Mouse (Mus musculus) right cerebral cortex, adult 18-20 months (tissue): ENCODE results near the gene Sptbn1.

Source experiments
- DNase-seq: peaks from one replicate; pipeline ENCODE4 v3.0.0; 2022; ENCODE audit warnings: mixed read lengths

The Sptbn1 gene

DNA sequence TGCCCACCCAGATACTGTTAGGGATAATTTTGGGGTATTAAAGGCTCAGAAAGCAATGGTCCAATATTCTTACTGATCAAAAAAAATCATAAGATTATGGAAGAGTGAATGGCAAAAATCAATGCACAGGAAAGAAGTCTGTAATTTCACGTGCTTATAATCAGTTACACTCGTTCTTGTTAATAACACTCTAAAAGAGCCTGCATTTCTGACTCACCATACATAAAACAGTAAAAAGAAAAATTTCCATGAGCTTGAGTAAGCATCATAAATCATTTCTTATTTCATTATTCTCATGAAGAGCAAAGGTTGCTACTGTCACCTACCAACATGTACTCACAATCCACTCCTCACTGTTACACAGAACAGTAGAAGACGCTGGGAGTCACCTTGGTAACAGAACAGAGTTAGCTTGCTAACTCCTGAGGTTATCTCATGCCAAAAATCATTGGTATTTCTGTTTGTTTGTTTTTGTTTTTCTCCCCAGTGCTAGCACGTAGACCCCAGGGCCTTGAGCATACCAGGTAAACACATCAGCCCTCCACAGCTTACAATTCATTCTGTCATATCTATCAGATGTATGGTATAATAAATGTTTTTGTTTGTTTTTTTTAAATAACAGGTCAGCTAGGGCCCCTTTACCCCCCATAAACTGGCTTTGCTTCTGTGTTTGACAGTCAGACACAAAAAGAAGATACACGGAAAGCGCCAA, 57.7 kb downstream of the Sptbn1 start:
- DNase-seq = no peak

- no peak for DNase-seq
Observed at GRCm38 (mm10) chr11:30209495-30209894, 58.5 kb downstream of the Sptbn1 start.

DNA sequence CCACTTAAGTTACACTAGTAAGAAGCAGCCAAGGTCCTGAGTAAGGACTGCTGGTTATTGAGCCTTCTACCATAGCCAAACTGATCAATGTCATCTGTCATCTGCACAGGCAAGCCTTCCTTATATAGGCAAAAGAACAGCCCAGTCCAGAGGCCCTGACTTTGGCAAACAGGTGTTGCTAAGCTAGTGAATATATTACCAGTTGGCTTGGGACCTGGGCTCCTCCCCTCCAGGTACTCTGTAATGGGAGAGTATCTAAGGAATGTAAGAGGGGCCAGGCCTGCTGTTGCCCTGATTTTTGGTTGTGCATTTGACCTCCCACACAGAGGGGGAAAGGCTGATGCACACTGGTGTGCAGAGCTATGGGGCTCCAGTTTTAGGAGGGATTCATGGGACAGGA, 63.6 kb downstream of the Sptbn1 start:
- no peak for DNase-seq

DNA sequence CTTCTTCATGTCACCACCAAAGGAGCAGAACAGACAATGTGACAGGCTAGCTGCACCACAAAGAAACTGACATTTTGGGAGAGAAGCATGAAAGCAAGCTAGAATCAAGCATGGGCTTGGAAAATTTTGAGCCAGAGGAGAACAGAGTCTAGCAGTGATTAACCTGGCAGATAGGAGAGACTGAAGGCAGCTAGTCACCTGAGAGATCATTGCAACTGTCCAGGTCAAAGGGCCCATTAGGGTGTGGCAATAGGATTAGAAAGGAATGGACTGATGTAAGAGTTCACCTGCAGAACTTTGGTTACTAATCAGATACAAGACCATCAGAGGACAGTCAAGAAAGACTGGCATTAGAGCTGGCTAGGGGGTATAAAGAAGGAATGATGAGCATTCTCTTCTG, 67.6 kb downstream of the Sptbn1 start:
- no peak for DNase-seq

DNA sequence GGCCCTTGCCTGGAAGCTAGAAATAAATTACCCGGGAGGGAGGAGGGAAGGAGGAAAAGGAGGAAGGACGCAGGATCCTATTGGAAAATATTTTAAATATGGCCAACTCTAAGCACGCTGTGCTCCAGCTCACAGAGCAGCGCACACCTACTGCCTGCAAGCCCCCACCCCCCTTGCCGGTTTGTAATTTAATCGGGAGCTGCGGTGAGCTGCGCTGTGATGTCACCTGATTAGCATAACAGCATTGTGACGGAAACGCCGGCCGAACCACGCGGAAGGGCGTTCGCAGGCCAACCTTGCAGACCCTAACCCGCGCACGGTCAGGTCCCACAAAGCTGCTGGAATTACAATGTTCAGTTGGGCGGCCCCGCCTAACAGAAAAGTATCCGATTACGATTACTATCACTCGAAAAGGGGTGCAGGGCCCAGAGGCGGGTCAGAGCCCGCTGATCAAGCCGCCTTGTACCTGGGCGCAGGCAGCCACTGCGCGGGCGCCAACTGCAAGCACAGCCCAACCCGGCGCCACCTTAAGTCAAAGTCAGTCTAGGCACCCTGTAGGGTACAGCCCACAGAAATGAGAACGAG, 69.8 kb downstream of the Sptbn1 start:
- DNase-seq = peak; percentile 19

- DNase-seq = peak; percentile 13
Observed at GRCm38 (mm10) chr11:30197564-30198090, 70.3 kb downstream of the Sptbn1 start.

DNA sequence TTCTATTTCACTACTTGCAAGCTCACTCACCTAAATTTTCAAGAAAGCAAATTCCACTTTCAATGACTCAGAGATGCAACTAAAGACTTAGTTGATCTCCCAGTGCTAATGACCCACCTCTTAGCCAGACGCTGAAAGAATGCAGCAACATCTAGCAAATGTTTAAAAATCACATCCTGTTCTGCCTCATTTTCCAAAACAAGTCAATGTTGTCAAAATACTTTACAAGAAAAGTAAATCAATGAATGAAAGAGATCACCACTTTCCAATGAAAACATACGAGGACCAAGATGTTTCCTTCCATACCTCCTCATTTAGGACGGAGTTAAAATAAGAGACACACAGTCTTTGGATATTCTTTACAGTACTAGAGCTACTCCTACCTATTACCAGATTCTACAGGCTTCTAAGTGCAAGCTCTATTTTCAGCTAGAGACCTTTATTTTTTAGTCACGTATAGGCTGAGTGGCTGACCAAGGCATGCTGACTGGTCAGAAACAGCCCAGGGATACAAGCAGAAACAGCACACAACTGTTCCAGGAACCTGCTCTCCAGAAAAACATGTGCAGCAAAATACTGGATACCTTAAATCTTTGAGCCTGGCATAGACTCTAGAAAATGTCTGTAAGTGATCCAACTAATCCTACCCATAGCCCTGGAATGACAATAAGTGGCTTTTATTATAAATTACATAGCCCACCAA, 71.5 kb downstream of the Sptbn1 start:
- no peak for DNase-seq

GRCm38 (mm10) chr11:30195756-30196155, 72.2 kb downstream of the Sptbn1 start:
- no peak for DNase-seq

GRCm38 (mm10) chr11:30194800-30195199, 73.2 kb downstream of the Sptbn1 start:
- DNase-seq = no peak

DNA sequence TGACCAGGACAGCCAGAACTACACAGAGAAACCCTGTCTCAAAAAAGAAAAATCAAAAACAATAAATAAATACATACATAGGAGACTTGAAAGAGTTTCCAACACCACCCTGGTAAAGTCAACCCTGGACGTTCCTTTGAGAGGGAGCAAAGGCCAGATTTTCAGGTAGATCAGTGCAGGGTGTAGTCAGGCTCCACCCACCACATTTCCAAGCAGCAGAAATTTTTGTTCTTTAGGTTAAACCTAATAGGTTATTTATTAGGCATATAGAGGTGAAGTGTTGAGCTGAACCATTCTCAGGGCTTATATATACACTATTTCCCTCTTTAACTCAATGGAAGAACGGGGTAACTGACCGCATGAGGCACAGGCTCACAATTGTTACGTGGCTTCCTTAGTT, 77.0 kb downstream of the Sptbn1 start:
- no peak for DNase-seq

DNA sequence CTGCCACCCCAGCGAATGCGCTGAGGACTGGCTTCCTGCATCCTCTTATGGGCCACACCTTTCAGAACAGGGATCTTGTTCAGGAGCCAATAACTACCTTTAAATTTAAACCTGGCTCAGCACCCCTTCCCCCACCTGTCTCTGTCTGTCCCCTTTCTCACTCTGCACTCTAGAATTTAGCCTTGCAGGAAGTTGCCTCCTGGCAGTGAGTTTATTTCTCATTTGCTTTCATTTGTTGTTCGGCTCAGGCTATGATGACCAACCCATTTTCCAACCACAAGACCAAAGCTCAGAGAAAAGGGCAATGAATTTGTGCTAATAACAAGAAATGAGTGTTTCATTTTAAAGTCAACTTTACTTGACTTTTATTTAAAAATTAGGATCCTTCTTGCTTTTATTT, 77.9 kb downstream of the Sptbn1 start:
- DNase-seq = no peak

GRCm38 (mm10) chr11:30186902-30187470, 81.0 kb downstream of the Sptbn1 start:
- no peak for DNase-seq

- no peak for DNase-seq
Observed at GRCm38 (mm10) chr11:30184527-30184926, 83.4 kb downstream of the Sptbn1 start.

GRCm38 (mm10) chr11:30182716-30183411, 85.1 kb downstream of the Sptbn1 start:
- no peak for DNase-seq

GRCm38 (mm10) chr11:30178193-30178592, 89.8 kb downstream of the Sptbn1 start:
- no peak for DNase-seq

DNA sequence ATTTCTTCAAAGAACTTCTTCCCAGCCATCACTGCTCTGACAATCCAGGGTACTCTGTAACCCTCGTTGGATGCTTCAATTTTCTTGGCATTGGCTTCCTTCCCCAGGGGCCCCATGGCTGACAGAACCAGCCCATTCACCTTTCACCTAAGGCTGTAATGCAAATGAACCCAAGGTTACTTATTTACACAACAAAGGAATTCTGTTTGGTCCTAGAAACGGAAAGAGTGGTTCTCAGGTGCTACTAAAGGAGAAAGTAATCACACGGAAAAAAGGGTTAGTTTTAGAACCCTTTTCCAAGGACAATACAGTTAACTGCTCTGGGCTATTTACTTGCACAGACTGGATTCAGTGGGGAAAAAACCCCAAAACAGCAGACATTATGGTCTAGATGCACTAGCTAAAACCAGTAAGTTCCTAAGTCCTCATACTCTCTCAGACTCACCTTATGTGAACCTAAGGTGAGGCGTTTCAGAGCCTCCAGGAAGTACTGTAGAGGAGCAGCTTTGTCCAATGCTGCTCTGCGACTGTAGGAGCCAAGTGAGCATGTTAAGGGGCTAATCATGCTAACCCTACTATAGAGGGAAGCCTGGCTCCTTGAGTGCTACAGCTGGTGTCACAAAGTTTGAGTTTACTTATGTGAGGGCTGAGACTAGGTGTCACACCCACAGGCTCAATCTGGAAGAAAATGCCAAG, 90.7 kb downstream of the Sptbn1 start:
- no peak for DNase-seq

GRCm38 (mm10) chr11:30176111-30176510, 91.9 kb downstream of the Sptbn1 start:
- DNase-seq = no peak

DNA sequence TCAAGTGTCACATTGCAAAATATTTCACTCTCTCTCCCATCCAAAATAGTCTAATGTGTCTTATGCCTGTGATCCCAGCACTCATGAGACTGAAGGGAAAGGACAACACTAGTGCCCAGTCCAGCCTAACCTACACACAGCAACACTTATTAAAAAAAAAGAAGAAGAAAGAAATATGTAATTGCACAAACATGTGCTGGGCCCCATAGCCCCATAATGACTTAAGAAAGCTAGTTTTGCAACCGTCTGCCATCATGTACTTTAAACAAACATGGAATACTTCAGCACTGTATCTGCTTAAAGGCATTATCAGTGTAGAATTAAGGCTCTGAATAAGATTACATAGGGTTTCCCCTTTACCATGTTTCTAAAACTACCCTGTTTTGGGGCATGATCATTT, 92.4 kb downstream of the Sptbn1 start:
- no peak for DNase-seq

- no peak for DNase-seq
Observed at GRCm38 (mm10) chr11:30171586-30172178, 96.3 kb downstream of the Sptbn1 start.

- no peak for DNase-seq
Observed at GRCm38 (mm10) chr11:30171184-30171583, 96.8 kb downstream of the Sptbn1 start.

DNA sequence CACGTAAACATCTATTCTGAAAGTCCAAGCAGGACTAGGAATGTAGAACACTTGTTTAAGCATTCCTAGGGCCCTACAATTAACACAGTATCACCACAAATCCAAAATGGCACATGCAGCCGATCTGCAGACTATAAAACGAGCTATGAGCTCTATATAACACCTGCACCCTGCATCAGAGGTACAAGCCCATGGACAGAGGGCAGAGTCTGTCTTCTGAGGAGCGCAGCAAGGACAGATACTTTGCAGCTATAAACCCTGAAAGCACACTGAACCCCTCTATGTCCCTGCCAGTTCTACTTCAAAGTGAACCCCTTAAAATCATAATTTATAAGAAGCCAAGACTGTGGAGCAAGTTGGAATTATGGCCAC, 101.4 kb downstream of the Sptbn1 start:
- no peak for DNase-seq
